Mouse (Mus musculus) stomach, postnatal 0 days (tissue): ENCODE measurements around the gene Lrch4.

Experiments used
- CTCF ChIP-seq: IDR thresholded peaks from 2 replicates; pipeline ENCODE4 v1.5.1; 2016; ENCODE audit warnings: antibody characterized with exemption, low read depth, mild to moderate bottlenecking, moderate library complexity
- EP300 ChIP-seq: optimal IDR thresholded peaks from 2 replicates; pipeline ENCODE3; 2016; ENCODE audit warnings: antibody characterized with exemption

DNA sequence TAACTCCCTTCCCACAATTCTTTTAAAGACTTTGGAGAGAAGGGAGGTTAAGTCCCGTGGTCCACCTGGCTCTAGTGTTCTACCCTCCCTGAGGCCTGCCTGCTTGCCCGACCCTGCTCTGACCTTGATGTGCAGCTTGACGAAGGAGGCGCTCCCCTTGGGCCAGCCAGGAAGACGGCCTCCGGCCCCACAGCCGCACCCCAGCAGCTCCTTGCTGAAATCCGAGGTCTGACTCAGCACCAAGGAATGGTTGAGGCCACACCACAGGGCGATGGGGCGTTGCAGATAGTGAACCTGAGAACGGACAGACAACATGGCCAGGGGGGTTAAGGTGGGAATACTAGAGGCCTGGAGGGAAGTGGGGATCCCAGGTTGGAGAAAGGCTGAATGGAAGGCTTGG lies 15.4 kb upstream of the Lrch4 start, which contains the start of gene Pcolce:
- TF ChIP-seq CTCF = no peak
- no peak for TF ChIP-seq EP300
